Mouse (Mus musculus) liver, adult 2 months (tissue): ENCODE data around the gene Iqck. TPM values are rescaled to one million over a fixed set of nuclear protein-coding genes. Genes with fewer than 3 reads are reported as not detected.

Source experiments
- DNase-seq: peaks from one replicate; pipeline ENCODE4 v3.0.0-alpha.2; 2011; ENCODE audit warnings: low read depth, low spot score; ENCODE audit errors: extremely low read depth
- H3K27ac ChIP-seq: fragments of 200-500 bp; replicated peaks from 2 replicates; pipeline ENCODE4 v1.5.1; 2012; ENCODE audit warnings: low read depth, mild to moderate bottlenecking, control low read depth, inconsistent platforms, low read length; ENCODE audit not compliant: insufficient read depth
- H3K27me3 ChIP-seq: fragments of 200-500 bp; 2 replicates; pipeline ENCODE4 v1.6.1; 2012; ENCODE audit warnings: mild to moderate bottlenecking, moderate library complexity, low read length, inconsistent platforms; ENCODE audit not compliant: control insufficient read depth, insufficient read depth
- H3K36me3 ChIP-seq: fragments of 200-500 bp; 2 replicates; pipeline ENCODE4 v1.6.1; 2012; ENCODE audit warnings: low read length, inconsistent platforms; ENCODE audit not compliant: control insufficient read depth, insufficient read depth
- H3K4me1 ChIP-seq: fragments of 200-500 bp; 2 replicates; pipeline ENCODE4 v1.6.1; 2011; ENCODE audit warnings: low read length; ENCODE audit not compliant: control insufficient read depth, insufficient read depth
- H3K4me3 ChIP-seq: fragments of 200-500 bp; 2 replicates; pipeline ENCODE4 v1.5.1; 2011; ENCODE audit warnings: low read depth, mild to moderate bottlenecking, control low read depth, low read length, moderate library complexity; ENCODE audit not compliant: insufficient read depth
- H3K79me2 ChIP-seq: fragments of 200-500 bp; 2 replicates; pipeline ENCODE4 v1.6.1; 2012; ENCODE audit warnings: inconsistent platforms, mild to moderate bottlenecking, low read length, moderate library complexity; ENCODE audit not compliant: control insufficient read depth, insufficient read depth
- H3K9ac ChIP-seq: fragments of 200-500 bp; 2 replicates; pipeline ENCODE4 v1.6.1; 2012; ENCODE audit warnings: low read depth, mild to moderate bottlenecking, control low read depth, inconsistent platforms, low read length
- CTCF ChIP-seq: fragments of 200-500 bp; IDR thresholded peaks from 2 replicates; pipeline ENCODE4 v1.5.1; 2011; ENCODE audit warnings: low read depth, low read length, control low read depth
- POLR2A ChIP-seq: fragments of 200-500 bp; IDR thresholded peaks from 2 replicates; pipeline ENCODE4 v1.6.1; 2011; ENCODE audit warnings: low read length, control low read depth; ENCODE audit not compliant: insufficient read depth; ENCODE audit errors: extremely low read depth
- WGBS: fragments of 180-500 bp; shearing (Covaris S2); methylation state at CpG from one replicate; pipeline ENCODE4 v1.1.7; 2018; 5-methylcytosine and 5-hydroxymethylcytosine counted together
- polyA plus RNA-seq: library from polyadenylated mRNA; depleted of rRNA; stranded (reverse); fragments of >200 nt; gene quantifications from 2 replicates; pipeline ENCODE4 v1.2.3, GENCODE M21; 2012
- total RNA-seq: library from RNA; depleted of rRNA; stranded (reverse); fragments of >200 nt; gene quantifications from 2 replicates; pipeline ENCODE4 v1.2.3, GENCODE M21; 2014

The Iqck gene
- total and polyA plus RNA-seq, 2 experiments: 0.07 to 0.09 TPM

GRCm38 (mm10) chr7:118983961-118984360 is 128.4 kb downstream of the Iqck start:
- H3K27me3 ChIP-seq: no peaks in the 10 kb centered on the region
- no peaks in the 10 kb centered on the region for H3K79me2 ChIP-seq
- 55% methylated on average over 19 of the region's 19 CpGs for WGBS
- no peaks in the 10 kb centered on the region; the same call in 1 of the 2 replicates for H3K4me1 ChIP-seq
- H3K4me3 ChIP-seq: no peak overlapping the region
- no peak overlapping the region for H3K27ac ChIP-seq
- no peaks in the 10 kb centered on the region for H3K36me3 ChIP-seq
- TF ChIP-seq CTCF (no peak), POLR2A (no peak)
- DNase-seq: peak; percentile 73
- H3K9ac ChIP-seq: no peak overlapping the region

GRCm38 (mm10) chr7:118985786-118986185 is 130.2 kb downstream of the Iqck start:
- DNase-seq: no peak
- H3K27me3 ChIP-seq: no peaks in the 10 kb centered on the region
- H3K27ac ChIP-seq: no peak overlapping the region
- H3K36me3 ChIP-seq: no peaks in the 10 kb centered on the region
- TF ChIP-seq CTCF (no peak), POLR2A (no peak)
- 86% methylated on average over 4 of the region's 4 CpGs for WGBS
- no peaks in the 10 kb centered on the region for H3K79me2 ChIP-seq
- no peak overlapping the region for H3K9ac ChIP-seq
- no peak overlapping the region for H3K4me3 ChIP-seq
- no peaks in the 10 kb centered on the region; the same call in 1 of the 2 replicates for H3K4me1 ChIP-seq

GRCm38 (mm10) chr7:118986369-118986768 is 130.8 kb downstream of the Iqck start:
- TF ChIP-seq CTCF (no peak), POLR2A (no peak)
- no peak overlapping the region for H3K9ac ChIP-seq
- 82% methylated on average over 4 of the region's 4 CpGs for WGBS

GRCm38 (mm10) chr7:118989275-118989856 is 133.8 kb downstream of the Iqck start:
- H3K27ac ChIP-seq: no peak overlapping the region
- no peak overlapping the region for H3K4me3 ChIP-seq
- no peaks in the 10 kb centered on the region for H3K79me2 ChIP-seq
- no peak overlapping the region for H3K9ac ChIP-seq
- DNase-seq: no peak
- H3K27me3 ChIP-seq: peaks cover 8% of the 10 kb centered on the region
- TF ChIP-seq CTCF (no peak), POLR2A (no peak)
- H3K4me1 ChIP-seq: no peaks in the 10 kb centered on the region
- WGBS: 73% methylated on average over 5 of the region's 5 CpGs
- H3K36me3 ChIP-seq: no peaks in the 10 kb centered on the region

More at GRCm38 (mm10) chr7:118986369-118986768, 130.8 kb downstream of the Iqck start:
- no peak overlapping the region for H3K4me3 ChIP-seq
- H3K27ac ChIP-seq: no peak overlapping the region
- no peaks in the 10 kb centered on the region for H3K27me3 ChIP-seq
- H3K4me1 ChIP-seq: no peaks in the 10 kb centered on the region; the same call in 1 of the 2 replicates
- no peaks in the 10 kb centered on the region for H3K36me3 ChIP-seq
- DNase-seq: no peak
- no peaks in the 10 kb centered on the region for H3K79me2 ChIP-seq

- TF ChIP-seq CTCF (no peak), POLR2A (no peak)
- DNase-seq: no peak
- H3K79me2 ChIP-seq: no peaks in the 10 kb centered on the region
- 95% methylated on average over 6 of the region's 6 CpGs for WGBS
- H3K4me3 ChIP-seq: no peak overlapping the region
- no peaks in the 10 kb centered on the region for H3K36me3 ChIP-seq
- peaks cover 15% of the 10 kb centered on the region for H3K27me3 ChIP-seq
- peaks cover 3% of the 10 kb centered on the region; the same call in 1 of the 2 replicates for H3K4me1 ChIP-seq
- H3K27ac ChIP-seq: no peak overlapping the region
- H3K9ac ChIP-seq: no peak overlapping the region
These were observed 134.7 kb downstream of the Iqck start for GRCm38 (mm10) chr7:118990282-118990681.

- WGBS: 73% methylated on average over 4 of the region's 4 CpGs
- Histone ChIP-seq H3K4me1 (peaks cover 3% of the 10 kb centered on the region; the same call in 1 of the 2 replicates), H3K4me3 (no peak overlapping the region), H3K27ac (no peak overlapping the region), H3K36me3 (no peaks in the 10 kb centered on the region), H3K9ac (no peak overlapping the region), H3K79me2 (no peaks in the 10 kb centered on the region), H3K27me3 (peaks cover 15% of the 10 kb centered on the region)
- no peak for DNase-seq
- TF ChIP-seq POLR2A (no peak), CTCF (no peak)
These were observed 135.9 kb downstream of the Iqck start for GRCm38 (mm10) chr7:118991341-118991884.
